Mouse (Mus musculus) MEL (cell line): ENCODE measurements around the gene Gstp3.
"Not testable (repeated sequence)": the region's sequence is repeated elsewhere in the genome, so short reads cannot be mapped to it uniquely, and the experiment has no call there.

ENCODE experiments used
- EP300 ChIP-seq, 2 experiments: IDR thresholded peaks; 2 replicates each; pipeline ENCODE4 v1.6.1; 2011; ENCODE audit warnings: improper control_type of control experiment in 2 of 2, low read length in 2 of 2, low read depth in 1 of 2, mild to moderate bottlenecking in 1 of 2
- GATA1 ChIP-seq: IDR thresholded peaks from 2 replicates; pipeline ENCODE4 v1.6.1; 2011; ENCODE audit warnings: low read depth, low read length, improper control_type of control experiment
- ZC3H11A ChIP-seq: IDR thresholded peaks from 2 replicates; pipeline ENCODE4 v1.6.1; 2012; ENCODE audit warnings: low read depth, mild to moderate bottlenecking, inconsistent platforms, low read length, improper control_type of control experiment

DNA sequence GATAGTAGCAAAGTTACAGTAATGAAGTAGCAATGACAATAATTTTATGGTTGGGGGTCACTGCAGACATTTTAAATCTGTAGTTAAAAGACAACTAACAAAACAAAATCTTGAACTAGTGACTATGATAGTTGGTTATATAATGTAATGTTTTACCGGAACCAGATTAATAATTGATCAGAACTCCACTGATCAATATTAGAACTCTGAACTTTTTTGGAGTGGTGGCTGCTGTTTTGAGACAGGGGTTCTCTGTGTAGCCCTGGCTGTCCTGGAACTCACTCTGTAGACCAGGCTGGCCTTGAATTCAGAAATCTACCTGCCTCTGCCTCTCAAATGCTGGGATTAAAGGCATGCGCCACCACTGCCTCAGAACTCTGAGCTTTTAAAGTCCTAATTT lies 8.9 kb upstream of the Gstp3 start:
- not testable (repeated sequence) for TF ChIP-seq GATA1; ZC3H11A; EP300 (IDR thresholded peaks at IDR 0.05; ENCODE audit: low read depth in 1 of 2, low read length in 2 of 2)
